Mouse (Mus musculus) lung, postnatal 14 days (tissue): ENCODE data around the gene Jmjd8.

Experiments used
- DNase-seq: peaks from one replicate; pipeline ENCODE4 v3.0.0; 2021

The Jmjd8 gene

GRCm38 (mm10) chr17:25808789-25809605 is 19.7 kb upstream of the Jmjd8 start, which contains the start of gene Fbxl16:
TSS of gene Fbxl16 (plus strand) at chr17:25809085.
- DNase-seq = peak; percentile 66

GRCm38 (mm10) chr17:25809606-25810340 is 18.9 kb upstream of the Jmjd8 start:
- no peak for DNase-seq

GRCm38 (mm10) chr17:25810890-25811289 is 17.8 kb upstream of the Jmjd8 start:
- DNase-seq = no peak

GRCm38 (mm10) chr17:25813471-25813870 is 15.2 kb upstream of the Jmjd8 start:
- DNase-seq = peak; percentile 90

- no peak for DNase-seq
Observed at GRCm38 (mm10) chr17:25817662-25818061, 11.0 kb upstream of the Jmjd8 start.

- no peak for DNase-seq
Observed at GRCm38 (mm10) chr17:25818851-25819780, 9.6 kb upstream of the Jmjd8 start.

- DNase-seq = peak; percentile 77
Observed at GRCm38 (mm10) chr17:25823452-25823851, 5.2 kb upstream of the Jmjd8 start, which contains the start of gene Wdr24. TSS of gene Wdr24 (plus strand) at chr17:25823627.

- no peak for DNase-seq
Observed at GRCm38 (mm10) chr17:25824362-25825142, 4.1 kb upstream of the Jmjd8 start.

- no peak for DNase-seq
Observed at GRCm38 (mm10) chr17:25825311-25825710, 3.4 kb upstream of the Jmjd8 start.

- no peak for DNase-seq
Observed at GRCm38 (mm10) chr17:25825984-25826570, 2.6 kb upstream of the Jmjd8 start.

GRCm38 (mm10) chr17:25827011-25827410 is 1.7 kb upstream of the Jmjd8 start:
- no peak for DNase-seq

GRCm38 (mm10) chr17:25827546-25828222 is 983 bp upstream of the Jmjd8 start:
- no peak for DNase-seq

- DNase-seq = no peak
Observed at GRCm38 (mm10) chr17:25828223-25828594, 458 bp upstream of the Jmjd8 start.

GRCm38 (mm10) chr17:25829558-25830017 is 921 bp downstream of the Jmjd8 start:
- DNase-seq = no peak

- no peak for DNase-seq
Observed at GRCm38 (mm10) chr17:25830200-25830753, 1.6 kb downstream of the Jmjd8 start.

GRCm38 (mm10) chr17:25830806-25831431 is 2.3 kb downstream of the Jmjd8 start:
- DNase-seq = no peak

- DNase-seq = no peak
Observed at GRCm38 (mm10) chr17:25831451-25832281, 3.0 kb downstream of the Jmjd8 start.

- peak; percentile 100 for DNase-seq
Observed at GRCm38 (mm10) chr17:25832436-25833290, 4.0 kb downstream of the Jmjd8 start.
